Mouse (Mus musculus): ENCODE data around the gene Nkx2-5.

DNA sequence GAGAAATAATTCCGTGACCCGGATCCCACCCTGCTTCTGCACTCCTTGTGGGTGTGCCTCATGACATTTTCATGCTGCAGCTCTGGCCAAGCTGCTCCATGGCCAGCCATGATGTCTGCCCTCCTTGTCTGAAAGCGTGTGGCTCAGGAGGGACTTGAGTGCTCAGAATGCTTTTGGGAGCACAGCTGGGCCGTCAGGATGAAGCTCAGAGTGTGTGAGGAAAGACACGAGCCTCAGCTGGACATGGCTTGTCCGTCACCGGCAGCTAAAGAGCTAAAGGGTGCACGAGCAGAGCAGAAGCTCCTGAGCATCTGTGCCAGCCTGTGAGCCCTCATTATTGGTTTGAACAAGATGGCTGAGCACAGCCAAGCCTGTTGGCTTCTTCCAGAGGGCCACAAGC, 28.7 kb upstream of the Nkx2-5 start:
- TF ChIP-seq CTCF (IDR thresholded peaks at IDR 0.05; ENCODE audit: low read depth) (no peak), EP300 (optimal IDR thresholded peaks at IDR 0.05) (no peak)
